Mouse (Mus musculus): ENCODE measurements around the gene Slc4a3.

The Slc4a3 gene

GRCm38 (mm10) chr1:75524679-75525078 lies 21.4 kb upstream of the Slc4a3 start:
- no peak for DNase-seq

- DNase-seq = no peak
Observed at GRCm38 (mm10) chr1:75530546-75530945, 15.5 kb upstream of the Slc4a3 start.

- no peak for DNase-seq
Observed at GRCm38 (mm10) chr1:75532280-75533172, 13.5 kb upstream of the Slc4a3 start.

GRCm38 (mm10) chr1:75533325-75534252 lies 12.5 kb upstream of the Slc4a3 start:
- no peak for DNase-seq

- no peak for DNase-seq
Observed at GRCm38 (mm10) chr1:75537587-75537986, 8.5 kb upstream of the Slc4a3 start.

- no peak for DNase-seq
Observed at GRCm38 (mm10) chr1:75538597-75539190, 7.4 kb upstream of the Slc4a3 start.

- DNase-seq = no peak
Observed at GRCm38 (mm10) chr1:75541496-75541895, 4.6 kb upstream of the Slc4a3 start.

- DNase-seq = no peak
Observed at GRCm38 (mm10) chr1:75544351-75544750, 1.7 kb upstream of the Slc4a3 start.

- no peak for DNase-seq
Observed at GRCm38 (mm10) chr1:75547351-75547750, 1.3 kb downstream of the Slc4a3 start.

- DNase-seq = no peak
Observed at GRCm38 (mm10) chr1:75548083-75548482, 2.0 kb downstream of the Slc4a3 start.

- DNase-seq = no peak
Observed at GRCm38 (mm10) chr1:75548871-75549270, 2.8 kb downstream of the Slc4a3 start.

- no peak for DNase-seq
Observed at GRCm38 (mm10) chr1:75549289-75550279, 3.5 kb downstream of the Slc4a3 start.

GRCm38 (mm10) chr1:75550586-75550985 lies 4.5 kb downstream of the Slc4a3 start:
- DNase-seq = no peak

GRCm38 (mm10) chr1:75555680-75556079 lies 9.6 kb downstream of the Slc4a3 start:
- DNase-seq = no peak

GRCm38 (mm10) chr1:75556143-75556781 lies 10.2 kb downstream of the Slc4a3 start:
- DNase-seq = no peak

GRCm38 (mm10) chr1:75557041-75557440 lies 11.0 kb downstream of the Slc4a3 start:
- no peak for DNase-seq

GRCm38 (mm10) chr1:75558388-75559178 lies 12.5 kb downstream of the Slc4a3 start:
- no peak for DNase-seq

- DNase-seq = peak; percentile 98
Observed at GRCm38 (mm10) chr1:75559212-75559925, 13.3 kb downstream of the Slc4a3 start.

- DNase-seq = no peak
Observed at GRCm38 (mm10) chr1:75560206-75560913, 14.3 kb downstream of the Slc4a3 start.
